Mouse (Mus musculus) neural tube, embryonic 10.5 days (tissue): Measurements from ENCODE around the gene Ndufa3.

Source experiments
- DNase-seq: peaks from one replicate; pipeline ENCODE4 v3.0.0-alpha.2; 2017; ENCODE audit warnings: low spot score; ENCODE audit errors: extremely low spot score

The Ndufa3 gene

GRCm38 (mm10) chr7:3609082-3609481 is 8.1 kb upstream of the Ndufa3 start:
- no peak for DNase-seq

GRCm38 (mm10) chr7:3610437-3610836 is 6.7 kb upstream of the Ndufa3 start:
- no peak for DNase-seq

GRCm38 (mm10) chr7:3611006-3611405 is 6.2 kb upstream of the Ndufa3 start:
- no peak for DNase-seq

GRCm38 (mm10) chr7:3614021-3614420 is 3.2 kb upstream of the Ndufa3 start:
- DNase-seq, result no peak

GRCm38 (mm10) chr7:3616057-3616388 is 1.1 kb upstream of the Ndufa3 start, which contains the start of gene Oscar:
Gene Oscar (minus strand): TSS chr7:3616157.
- no peak for DNase-seq

GRCm38 (mm10) chr7:3616389-3617241 is 558 bp upstream of the Ndufa3 start:
- DNase-seq, result no peak

- peak; percentile 24 for DNase-seq
Observed at GRCm38 (mm10) chr7:3629030-3629429, 11.9 kb downstream of the Ndufa3 start.

GRCm38 (mm10) chr7:3629543-3630477 is 12.6 kb downstream of the Ndufa3 start, which contains the start of the genes Tfpt and Prpf31:
Gene Tfpt (minus strand): TSS chr7:3629929.
Gene Prpf31 (plus strand): TSS chr7:3629985.
- DNase-seq, result peak; percentile 96

GRCm38 (mm10) chr7:3630478-3630815 is 13.3 kb downstream of the Ndufa3 start:
- no peak for DNase-seq

GRCm38 (mm10) chr7:3643412-3643811 is 26.2 kb downstream of the Ndufa3 start:
- no peak for DNase-seq

GRCm38 (mm10) chr7:3643843-3644242 is 26.7 kb downstream of the Ndufa3 start:
- DNase-seq, result no peak

GRCm38 (mm10) chr7:3644348-3644671 is 27.1 kb downstream of the Ndufa3 start:
- no peak for DNase-seq

- peak; percentile 93 for DNase-seq
Observed at GRCm38 (mm10) chr7:3644672-3645487, 27.7 kb downstream of the Ndufa3 start, which contains the start of gene Cnot3. Gene Cnot3 (plus strand): TSS chr7:3645268.

GRCm38 (mm10) chr7:3645488-3646025 is 28.4 kb downstream of the Ndufa3 start:
- no peak for DNase-seq

GRCm38 (mm10) chr7:3646188-3646587 is 29.0 kb downstream of the Ndufa3 start:
- DNase-seq, result no peak

GRCm38 (mm10) chr7:3646641-3647040 is 29.5 kb downstream of the Ndufa3 start:
- DNase-seq, result no peak

- DNase-seq, result no peak
Observed at GRCm38 (mm10) chr7:3656966-3657365, 39.8 kb downstream of the Ndufa3 start.

- no peak for DNase-seq
Observed at GRCm38 (mm10) chr7:3658578-3658977, 41.4 kb downstream of the Ndufa3 start.

GRCm38 (mm10) chr7:3664524-3665214 is 47.5 kb downstream of the Ndufa3 start:
- peak; percentile 52 for DNase-seq
